Mouse (Mus musculus): Measurements from ENCODE around the gene Banp. TPM values are rescaled to one million over a fixed set of nuclear protein-coding genes. Genes with fewer than 3 reads are reported as not detected.

Gene Banp
- polyA plus RNA-seq, 1 experiment from 2014 or later: 34.9 TPM

DNA sequence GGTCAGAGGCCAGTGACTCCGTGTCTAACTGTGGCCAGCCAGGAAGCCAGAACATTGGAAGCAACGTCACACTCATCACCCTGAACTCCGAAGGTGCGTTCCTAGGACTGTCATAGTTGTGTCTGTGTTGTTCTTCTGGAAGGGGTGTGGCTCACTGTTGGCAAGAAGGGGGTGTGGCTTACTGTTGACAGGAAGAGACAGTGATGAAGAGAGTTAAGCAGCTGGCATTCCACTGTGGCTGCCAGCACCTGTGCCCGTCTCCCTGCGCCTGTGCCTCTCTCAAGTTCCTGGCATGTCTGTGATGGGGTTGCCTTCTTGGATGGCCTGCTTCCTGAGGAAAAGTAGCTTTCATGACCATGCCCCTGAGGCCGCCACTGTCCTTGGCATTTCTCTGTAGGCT is 42.1 kb downstream of the Banp start:
- 81% methylated on average over 7 of the region's 7 CpGs for WGBS
- no peaks in the 10 kb centered on the region for H3K27me3 ChIP-seq (replicated peaks; ENCODE audit: control insufficient read depth, insufficient read depth, low read length)
- H3K4me1 ChIP-seq (ENCODE audit: control insufficient read depth, insufficient read depth, low read length): no peaks in the 10 kb centered on the region
- DNase-seq (ENCODE audit: low spot score) (no peak), ATAC-seq (ENCODE audit: low read depth) (0 out of 2 replicates have a peak, but pooled peaks have one; percentile 35)
- H3K9me3 ChIP-seq (ENCODE audit: control insufficient read depth, low read length): no peaks in the 10 kb centered on the region
- no peak overlapping the region for H3K4me3 ChIP-seq (ENCODE audit: low read depth, low read length)
- peaks cover 75% of the 10 kb centered on the region for H3K36me3 ChIP-seq (ENCODE audit: control insufficient read depth, insufficient read depth, low read length)
- H3K9ac ChIP-seq (ENCODE audit: low read depth, low read length): no peak overlapping the region
- no peak overlapping the region for H3K27ac ChIP-seq (replicated peaks; ENCODE audit: low read depth, low read length)
- no peak overlapping the region for H3K4me2 ChIP-seq (ENCODE audit: low read depth, low read length)

DNA sequence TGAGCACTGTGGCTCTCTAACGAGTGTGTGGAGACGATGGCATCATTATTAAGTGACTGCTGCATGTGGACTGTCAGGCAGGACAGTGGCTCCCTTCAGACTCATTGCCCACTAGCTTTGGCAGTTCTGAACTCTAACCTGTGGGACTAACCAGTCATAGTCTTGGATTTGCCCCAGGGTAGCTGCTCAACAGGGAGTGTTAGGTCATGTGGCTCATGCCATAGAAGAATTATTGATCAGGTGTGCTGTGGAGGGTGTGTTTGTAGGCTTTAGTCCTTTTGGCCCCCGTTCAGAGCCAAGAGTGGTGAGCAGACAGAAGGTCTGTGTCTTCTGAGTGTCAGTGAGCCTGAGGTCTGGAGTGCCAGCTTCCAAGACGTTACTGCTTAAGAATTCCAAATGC is 43.4 kb downstream of the Banp start:
- Histone ChIP-seq H3K27me3 (replicated peaks; ENCODE audit: control insufficient read depth, insufficient read depth, low read length) (no peaks in the 10 kb centered on the region), H3K4me3 (ENCODE audit: low read depth, low read length) (no peak overlapping the region), H3K4me1 (ENCODE audit: control insufficient read depth, insufficient read depth, low read length) (no peaks in the 10 kb centered on the region), H3K9ac (ENCODE audit: low read depth, low read length) (no peak overlapping the region), H3K27ac (replicated peaks; ENCODE audit: low read depth, low read length) (no peak overlapping the region), H3K4me2 (ENCODE audit: low read depth, low read length) (no peak overlapping the region), H3K36me3 (ENCODE audit: control insufficient read depth, insufficient read depth, low read length) (peaks cover 82% of the 10 kb centered on the region), H3K9me3 (ENCODE audit: control insufficient read depth, low read length) (no peaks in the 10 kb centered on the region)
- no peak for ATAC-seq (ENCODE audit: low read depth)
- no peak for DNase-seq (ENCODE audit: low spot score)
- WGBS: 82% methylated on average over 4 of the region's 4 CpGs

DNA sequence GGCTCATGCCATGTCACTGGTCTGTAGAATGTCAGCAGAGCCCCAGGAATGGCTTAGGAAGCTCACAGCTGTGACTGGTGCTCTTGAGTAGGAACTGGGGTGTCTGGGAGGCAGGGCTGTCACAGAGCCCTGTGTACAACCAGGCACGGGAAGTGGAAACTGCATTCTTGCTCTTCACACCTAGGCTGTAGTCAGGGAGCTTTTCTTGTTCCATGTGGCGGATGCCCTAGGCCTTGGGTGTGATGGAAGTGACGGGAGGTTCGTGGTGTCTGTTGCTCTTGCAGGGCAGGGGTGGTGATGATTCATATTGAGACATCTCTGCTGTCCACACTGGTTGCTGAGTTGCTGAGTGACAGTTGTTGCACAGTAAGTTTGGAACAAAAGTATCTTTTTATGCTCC is 45.6 kb downstream of the Banp start:
- Histone ChIP-seq H3K4me2 (ENCODE audit: low read depth, low read length) (no peak overlapping the region), H3K9ac (ENCODE audit: low read depth, low read length) (no peak overlapping the region), H3K27me3 (replicated peaks; ENCODE audit: control insufficient read depth, insufficient read depth, low read length) (no peaks in the 10 kb centered on the region), H3K4me3 (ENCODE audit: low read depth, low read length) (no peak overlapping the region), H3K9me3 (ENCODE audit: control insufficient read depth, low read length) (no peaks in the 10 kb centered on the region), H3K27ac (replicated peaks; ENCODE audit: low read depth, low read length) (no peak overlapping the region), H3K36me3 (ENCODE audit: control insufficient read depth, insufficient read depth, low read length) (peaks cover 83% of the 10 kb centered on the region), H3K4me1 (ENCODE audit: control insufficient read depth, insufficient read depth, low read length) (no peaks in the 10 kb centered on the region)
- DNase-seq (ENCODE audit: low spot score): no peak
- 65% methylated on average over 4 of the region's 4 CpGs for WGBS
- no peak for ATAC-seq (ENCODE audit: low read depth)

DNA sequence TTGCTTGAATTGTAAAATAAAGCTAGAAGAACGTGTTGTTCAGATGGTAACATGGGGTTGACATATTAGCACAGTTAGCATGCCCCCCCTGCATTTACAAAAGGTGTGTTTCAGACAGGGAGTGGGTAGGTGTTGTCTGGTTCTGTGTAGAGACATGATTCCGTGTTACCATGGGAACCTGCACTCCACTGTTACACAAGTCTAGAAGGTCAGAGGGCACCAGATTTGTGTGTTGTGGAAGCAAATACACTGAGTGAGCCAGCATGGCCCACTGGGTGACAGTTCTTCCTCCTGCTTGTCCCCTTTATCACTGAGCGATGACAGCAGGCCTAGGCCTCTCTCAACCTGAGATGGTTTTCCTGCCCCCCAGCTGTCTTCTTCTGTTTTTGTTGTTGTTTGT is 46.3 kb downstream of the Banp start:
- DNase-seq (ENCODE audit: low spot score) (no peak), ATAC-seq (ENCODE audit: low read depth) (no peak)
- peaks cover 85% of the 10 kb centered on the region for H3K36me3 ChIP-seq (ENCODE audit: control insufficient read depth, insufficient read depth, low read length)
- no peak overlapping the region for H3K9ac ChIP-seq (ENCODE audit: low read depth, low read length)
- 82% methylated on average over 3 of the region's 3 CpGs for WGBS
- no peak overlapping the region for H3K27ac ChIP-seq (replicated peaks; ENCODE audit: low read depth, low read length)
- H3K9me3 ChIP-seq (ENCODE audit: control insufficient read depth, low read length): no peaks in the 10 kb centered on the region
- no peak overlapping the region for H3K4me2 ChIP-seq (ENCODE audit: low read depth, low read length)
- H3K4me1 ChIP-seq (ENCODE audit: control insufficient read depth, insufficient read depth, low read length): no peaks in the 10 kb centered on the region
- H3K4me3 ChIP-seq (ENCODE audit: low read depth, low read length): no peak overlapping the region
- H3K27me3 ChIP-seq (replicated peaks; ENCODE audit: control insufficient read depth, insufficient read depth, low read length): no peaks in the 10 kb centered on the region

DNA sequence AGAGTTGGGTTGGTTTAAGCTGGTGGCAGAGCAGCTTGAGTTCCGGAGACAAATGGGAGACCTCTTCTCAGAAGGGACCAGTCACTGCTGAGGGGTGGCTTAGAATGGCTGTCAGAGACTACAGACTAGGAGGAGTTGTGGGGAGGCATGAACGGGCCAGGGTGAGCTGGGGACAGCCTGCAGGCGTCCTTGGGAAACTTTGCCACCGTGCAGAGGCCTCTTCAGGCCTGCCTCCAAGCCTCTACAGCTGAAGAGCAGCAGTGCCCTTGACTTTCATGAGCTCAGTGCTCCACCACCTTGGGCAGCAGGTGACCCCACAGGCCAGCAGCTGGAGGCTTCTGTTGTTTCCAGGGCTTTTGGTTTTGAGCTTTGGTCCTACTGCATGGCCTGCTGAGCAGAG is 49.1 kb downstream of the Banp start:
- H3K27ac ChIP-seq (replicated peaks; ENCODE audit: low read depth, low read length): no peak overlapping the region
- no peak overlapping the region for H3K4me2 ChIP-seq (ENCODE audit: low read depth, low read length)
- no peak overlapping the region for H3K4me3 ChIP-seq (ENCODE audit: low read depth, low read length)
- H3K4me1 ChIP-seq (ENCODE audit: control insufficient read depth, insufficient read depth, low read length): no peaks in the 10 kb centered on the region
- peaks cover 86% of the 10 kb centered on the region for H3K36me3 ChIP-seq (ENCODE audit: control insufficient read depth, insufficient read depth, low read length)
- no peaks in the 10 kb centered on the region for H3K27me3 ChIP-seq (replicated peaks; ENCODE audit: control insufficient read depth, insufficient read depth, low read length)
- DNase-seq (ENCODE audit: low spot score) (no peak), ATAC-seq (ENCODE audit: low read depth) (no peak)
- H3K9me3 ChIP-seq (ENCODE audit: control insufficient read depth, low read length): no peaks in the 10 kb centered on the region
- no peak overlapping the region for H3K9ac ChIP-seq (ENCODE audit: low read depth, low read length)
- 96% methylated on average over 4 of the region's 4 CpGs for WGBS

DNA sequence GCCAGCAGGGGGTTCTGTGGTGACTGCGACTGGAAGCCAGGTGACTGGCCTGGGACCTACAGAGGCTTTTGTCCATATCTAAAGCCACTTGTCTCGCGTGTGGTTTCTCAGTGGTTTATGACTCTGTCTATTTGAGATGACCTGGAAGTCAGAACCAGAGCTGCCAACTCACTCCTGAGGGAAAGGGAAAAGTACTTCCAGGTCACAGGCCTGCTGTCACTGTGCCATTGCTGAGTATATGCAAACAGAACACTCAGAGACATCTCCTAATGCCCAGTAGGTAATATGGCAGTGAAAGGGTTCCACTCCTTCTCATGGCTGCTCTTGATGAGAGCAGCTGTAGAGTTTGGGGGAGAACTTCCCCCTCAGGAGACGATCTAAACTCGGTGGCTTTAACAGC is 49.7 kb downstream of the Banp start:
- H3K36me3 ChIP-seq (ENCODE audit: control insufficient read depth, insufficient read depth, low read length): peaks cover 87% of the 10 kb centered on the region
- no peaks in the 10 kb centered on the region for H3K9me3 ChIP-seq (ENCODE audit: control insufficient read depth, low read length)
- DNase-seq (ENCODE audit: low spot score) (no peak), ATAC-seq (ENCODE audit: low read depth) (no peak)
- no peak overlapping the region for H3K4me3 ChIP-seq (ENCODE audit: low read depth, low read length)
- H3K27ac ChIP-seq (replicated peaks; ENCODE audit: low read depth, low read length): no peak overlapping the region
- H3K4me1 ChIP-seq (ENCODE audit: control insufficient read depth, insufficient read depth, low read length): no peaks in the 10 kb centered on the region
- 90% methylated on average over 5 of the region's 5 CpGs for WGBS
- no peaks in the 10 kb centered on the region for H3K27me3 ChIP-seq (replicated peaks; ENCODE audit: control insufficient read depth, insufficient read depth, low read length)
- no peak overlapping the region for H3K4me2 ChIP-seq (ENCODE audit: low read depth, low read length)
- no peak overlapping the region for H3K9ac ChIP-seq (ENCODE audit: low read depth, low read length)

DNA sequence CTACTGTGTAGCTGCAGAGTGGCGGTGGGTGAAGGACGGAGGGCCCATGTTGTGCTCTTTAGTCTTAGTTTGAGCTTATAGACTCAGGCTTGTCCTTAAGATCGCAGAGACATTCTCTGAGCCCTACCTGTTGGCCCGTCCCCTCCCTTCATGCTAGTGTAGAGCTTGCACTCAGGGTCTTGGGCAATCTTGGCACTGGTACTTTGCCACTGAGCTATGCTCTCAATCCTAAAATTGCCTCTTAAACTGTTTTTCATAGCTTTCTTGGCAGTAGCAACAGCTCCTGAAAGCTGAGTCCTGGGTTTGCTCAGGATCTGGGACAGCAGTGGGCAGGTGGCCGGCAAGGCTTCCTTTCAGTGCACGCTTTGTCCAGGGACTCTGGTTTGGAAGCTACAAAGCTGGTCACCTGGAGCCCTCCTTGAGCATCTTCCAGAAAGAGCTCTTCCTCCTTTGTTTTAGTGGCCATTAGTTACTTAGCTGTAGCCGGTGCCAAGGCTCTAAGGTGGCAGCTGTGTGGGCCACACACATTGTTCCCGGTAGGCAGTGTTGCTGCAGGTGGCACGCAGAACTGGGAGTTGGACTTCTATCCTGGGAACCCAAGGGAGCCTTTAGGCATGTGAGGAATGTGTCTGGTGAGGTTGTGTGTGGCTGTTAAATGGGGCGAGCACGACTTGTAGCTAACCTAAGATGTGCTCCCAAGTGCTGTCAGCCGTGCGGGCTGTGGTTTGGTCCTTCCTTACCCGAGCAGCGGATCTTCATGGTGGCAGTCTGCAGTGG is 52.0 kb downstream of the Banp start:
- no peaks in the 10 kb centered on the region for H3K9me3 ChIP-seq (ENCODE audit: control insufficient read depth, low read length)
- no peak overlapping the region for H3K4me3 ChIP-seq (ENCODE audit: low read depth, low read length)
- H3K9ac ChIP-seq (ENCODE audit: low read depth, low read length): no peak overlapping the region
- no peaks in the 10 kb centered on the region for H3K4me1 ChIP-seq (ENCODE audit: control insufficient read depth, insufficient read depth, low read length)
- no peak for DNase-seq (ENCODE audit: low spot score)
- H3K27ac ChIP-seq (replicated peaks; ENCODE audit: low read depth, low read length): no peak overlapping the region
- no peaks in the 10 kb centered on the region for H3K27me3 ChIP-seq (replicated peaks; ENCODE audit: control insufficient read depth, insufficient read depth, low read length)
- H3K4me2 ChIP-seq (ENCODE audit: low read depth, low read length): no peak overlapping the region
- H3K36me3 ChIP-seq (ENCODE audit: control insufficient read depth, insufficient read depth, low read length): peaks cover 87% of the 10 kb centered on the region
- 82% methylated on average over 15 of the region's 15 CpGs for WGBS
- no peak for ATAC-seq (ENCODE audit: low read depth)

DNA sequence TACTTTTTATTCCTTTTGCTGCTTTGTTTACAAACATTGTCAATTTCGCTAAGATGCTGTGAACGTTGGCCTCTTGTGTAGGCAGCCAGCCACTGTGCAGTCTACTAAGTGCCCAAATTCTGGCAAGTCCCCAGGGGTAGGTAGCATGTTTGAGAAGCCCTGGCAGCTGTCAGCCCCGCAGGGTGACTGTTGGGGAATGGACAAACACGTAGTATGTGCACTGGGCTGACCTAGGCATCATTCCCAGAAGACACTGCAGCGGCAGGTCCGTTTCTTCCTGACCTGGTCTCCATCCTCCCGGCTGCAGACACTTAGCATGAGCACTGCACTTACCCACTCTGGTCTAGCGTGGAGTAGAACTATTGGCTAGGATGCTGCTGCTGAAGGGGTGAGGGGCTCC is 54.1 kb downstream of the Banp start:
- Histone ChIP-seq H3K4me3 (ENCODE audit: low read depth, low read length) (no peak overlapping the region), H3K27me3 (replicated peaks; ENCODE audit: control insufficient read depth, insufficient read depth, low read length) (no peaks in the 10 kb centered on the region), H3K9ac (ENCODE audit: low read depth, low read length) (no peak overlapping the region), H3K4me2 (ENCODE audit: low read depth, low read length) (no peak overlapping the region), H3K36me3 (ENCODE audit: control insufficient read depth, insufficient read depth, low read length) (peaks cover 86% of the 10 kb centered on the region), H3K27ac (replicated peaks; ENCODE audit: low read depth, low read length) (no peak overlapping the region), H3K4me1 (ENCODE audit: control insufficient read depth, insufficient read depth, low read length) (no peaks in the 10 kb centered on the region), H3K9me3 (ENCODE audit: control insufficient read depth, low read length) (no peaks in the 10 kb centered on the region)
- 79% methylated on average over 8 of the region's 8 CpGs for WGBS
- DNase-seq (ENCODE audit: low spot score) (no peak), ATAC-seq (ENCODE audit: low read depth) (no peak)

DNA sequence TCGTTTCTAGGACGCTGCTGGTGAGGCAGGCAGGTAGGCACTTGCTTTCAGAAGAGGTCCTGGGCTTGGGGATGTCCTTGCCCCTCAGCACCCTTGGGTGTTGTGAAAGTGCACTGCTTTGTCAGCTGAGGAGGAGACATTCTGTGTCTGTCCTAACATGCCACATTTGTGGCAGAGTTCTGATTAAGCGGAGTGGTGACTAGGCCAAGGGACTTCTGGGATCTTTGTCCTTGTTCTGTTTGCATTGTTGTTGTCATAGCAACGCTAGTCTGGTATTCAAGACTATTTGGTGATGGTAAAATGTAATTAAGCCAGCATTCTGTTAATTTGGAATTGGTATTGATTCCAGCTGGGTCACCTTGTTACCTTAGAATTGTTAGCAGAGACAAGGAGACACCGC is 54.6 kb downstream of the Banp start:
- Histone ChIP-seq H3K4me3 (ENCODE audit: low read depth, low read length) (no peak overlapping the region), H3K4me1 (ENCODE audit: control insufficient read depth, insufficient read depth, low read length) (no peaks in the 10 kb centered on the region), H3K36me3 (ENCODE audit: control insufficient read depth, insufficient read depth, low read length) (peaks cover 86% of the 10 kb centered on the region), H3K9me3 (ENCODE audit: control insufficient read depth, low read length) (no peaks in the 10 kb centered on the region), H3K27me3 (replicated peaks; ENCODE audit: control insufficient read depth, insufficient read depth, low read length) (no peaks in the 10 kb centered on the region), H3K9ac (ENCODE audit: low read depth, low read length) (no peak overlapping the region), H3K4me2 (ENCODE audit: low read depth, low read length) (no peak overlapping the region), H3K27ac (replicated peaks; ENCODE audit: low read depth, low read length) (no peak overlapping the region)
- no peak for ATAC-seq (ENCODE audit: low read depth)
- DNase-seq (ENCODE audit: low spot score): no peak
- 81% methylated on average over 5 of the region's 5 CpGs for WGBS
